Mouse (Mus musculus): ENCODE results near the gene Gxylt2.

Gxylt2 gene

GRCm38 (mm10) chr6:100704574-100705365 lies at the start of gene Gxylt2:
Gene Gxylt2, plus strand, starts transcription at chr6:100704734.
- no peak for DNase-seq (ENCODE audit: low spot score)

GRCm38 (mm10) chr6:100660395-100660794 lies 44.1 kb upstream of the Gxylt2 start:
- no peak for DNase-seq (ENCODE audit: low spot score)

GRCm38 (mm10) chr6:100662224-100662623 lies 42.3 kb upstream of the Gxylt2 start:
- DNase-seq (ENCODE audit: low spot score) = no peak

- DNase-seq (ENCODE audit: low spot score) = no peak
Measured at GRCm38 (mm10) chr6:100667644-100668043, 36.9 kb upstream of the Gxylt2 start.

- no peak for DNase-seq (ENCODE audit: low spot score)
Measured at GRCm38 (mm10) chr6:100668858-100669257, 35.7 kb upstream of the Gxylt2 start.

GRCm38 (mm10) chr6:100670370-100670841 lies 34.1 kb upstream of the Gxylt2 start:
- DNase-seq (ENCODE audit: low spot score) = no peak

GRCm38 (mm10) chr6:100670880-100671344 lies 33.6 kb upstream of the Gxylt2 start, which contains the start of gene Shq1:
Gene Shq1, minus strand, starts transcription at chr6:100671157.
- peak; percentile 46 for DNase-seq (ENCODE audit: low spot score)

GRCm38 (mm10) chr6:100671401-100671800 lies 33.1 kb upstream of the Gxylt2 start:
- no peak for DNase-seq (ENCODE audit: low spot score)

- DNase-seq (ENCODE audit: low spot score) = no peak
Measured at GRCm38 (mm10) chr6:100674974-100675373, 29.6 kb upstream of the Gxylt2 start.

GRCm38 (mm10) chr6:100676461-100676860 lies 28.1 kb upstream of the Gxylt2 start:
- DNase-seq (ENCODE audit: low spot score) = no peak

- DNase-seq (ENCODE audit: low spot score) = no peak
Measured at GRCm38 (mm10) chr6:100678636-100679035, 25.9 kb upstream of the Gxylt2 start.

- no peak for DNase-seq (ENCODE audit: low spot score)
Measured at GRCm38 (mm10) chr6:100686341-100686740, 18.2 kb upstream of the Gxylt2 start.

GRCm38 (mm10) chr6:100699986-100700385 lies 4.5 kb upstream of the Gxylt2 start:
- no peak for DNase-seq (ENCODE audit: low spot score)

- DNase-seq (ENCODE audit: low spot score) = no peak
Measured at GRCm38 (mm10) chr6:100700774-100701173, 3.8 kb upstream of the Gxylt2 start.

- no peak for DNase-seq (ENCODE audit: low spot score)
Measured at GRCm38 (mm10) chr6:100704197-100704573, 349 bp upstream of the Gxylt2 start.

- DNase-seq (ENCODE audit: low spot score) = no peak
Measured at GRCm38 (mm10) chr6:100705366-100705811, 855 bp downstream of the Gxylt2 start.

GRCm38 (mm10) chr6:100706861-100707260 lies 2.3 kb downstream of the Gxylt2 start:
- no peak for DNase-seq (ENCODE audit: low spot score)

- no peak for DNase-seq (ENCODE audit: low spot score)
Measured at GRCm38 (mm10) chr6:100707557-100707956, 3.0 kb downstream of the Gxylt2 start.

- DNase-seq (ENCODE audit: low spot score) = no peak
Measured at GRCm38 (mm10) chr6:100708248-100708647, 3.7 kb downstream of the Gxylt2 start.

GRCm38 (mm10) chr6:100708996-100709395 lies 4.5 kb downstream of the Gxylt2 start:
- no peak for DNase-seq (ENCODE audit: low spot score)

- DNase-seq (ENCODE audit: low spot score) = no peak
Measured at GRCm38 (mm10) chr6:100709483-100709882, 4.9 kb downstream of the Gxylt2 start.

GRCm38 (mm10) chr6:100710170-100710569 lies 5.6 kb downstream of the Gxylt2 start:
- DNase-seq (ENCODE audit: low spot score) = no peak

- DNase-seq (ENCODE audit: low spot score) = no peak
Measured at GRCm38 (mm10) chr6:100710866-100711265, 6.3 kb downstream of the Gxylt2 start.

Measured in urinary bladder, postnatal 10 days (tissue).